Mouse (Mus musculus) neural tube, embryonic 11.5 days (tissue): ENCODE data around the gene Grk5. TPM values are rescaled to one million over a fixed set of nuclear protein-coding genes. Genes with fewer than 3 reads are reported as not detected.

Experiments
- ATAC-seq: fragments of 200-750 bp; cut with Nextera tagmentation; 2 replicates; pipeline ENCODE4 v1.8.0; 2017; ENCODE audit warnings: moderate number of reproducible peaks, mild to moderate bottlenecking, moderate TSS enrichment, moderate library complexity; ENCODE audit not compliant: insufficient read depth, low FRiP score, low TSS enrichment
- DNase-seq: peaks from one replicate; pipeline ENCODE4 v3.0.0-alpha.2; 2015; ENCODE audit warnings: low spot score
- H3K27ac ChIP-seq: fragments of 300-500 bp; sonication (generic); 2 replicates; pipeline ENCODE4 v1.5.1; 2014; ENCODE audit warnings: low read depth, mild to moderate bottlenecking, low read length
- H3K27me3 ChIP-seq: fragments of 300-500 bp; sonication (generic); 2 replicates; pipeline ENCODE4 v1.6.1; 2014; ENCODE audit warnings: mild to moderate bottlenecking, low read length, mixed read lengths; ENCODE audit not compliant: control insufficient read depth, insufficient read depth
- H3K36me3 ChIP-seq: fragments of 300-500 bp; sonication (generic); 2 replicates; pipeline ENCODE4 v1.6.1; 2014; ENCODE audit warnings: mild to moderate bottlenecking, low read length, moderate library complexity, mixed read lengths; ENCODE audit not compliant: control insufficient read depth, insufficient read depth
- H3K4me1 ChIP-seq: fragments of 300-500 bp; sonication (generic); 2 replicates; pipeline ENCODE4 v1.6.1; 2014; ENCODE audit warnings: low read length, mixed read lengths; ENCODE audit not compliant: control insufficient read depth, insufficient read depth
- H3K4me2 ChIP-seq: fragments of 300-500 bp; sonication (generic); 2 replicates; pipeline ENCODE4 v1.6.1; 2014; ENCODE audit warnings: low read depth, mild to moderate bottlenecking, moderate library complexity
- H3K4me3 ChIP-seq: fragments of 300-500 bp; sonication (generic); 2 replicates; pipeline ENCODE4 v1.5.1; 2014; ENCODE audit warnings: low read depth, low read length
- H3K9ac ChIP-seq: fragments of 300-500 bp; sonication (generic); 2 replicates; pipeline ENCODE4 v1.6.1; 2014; ENCODE audit warnings: mild to moderate bottlenecking, low read length
- H3K9me3 ChIP-seq: fragments of 300-500 bp; sonication (generic); 2 replicates; pipeline ENCODE4 v1.6.1; 2016; ENCODE audit warnings: low read length; ENCODE audit not compliant: control insufficient read depth
- WGBS: fragments of 180-500 bp; shearing (Covaris S2); extraction: QIAGEN DNeasy Blood & Tissue Kit; methylation state at CpG from one replicate; pipeline ENCODE4 v1.1.7; 2014; 5-methylcytosine and 5-hydroxymethylcytosine counted together
- polyA plus RNA-seq: library from polyadenylated mRNA; unstranded; fragments of >200 nt; fragmentation: Nextera tagmentation; extraction: Ambion mirVana; gene quantifications from 2 replicates; pipeline ENCODE4 v1.2.1, GENCODE M21; 2014

Grk5 gene
- polyA plus RNA-seq, 1 experiment from 2014 or later, result 3.4 TPM

GRCm38 (mm10) chr19:60955712-60956111 lies 66.2 kb downstream of the Grk5 start:
- no peak for DNase-seq
- Histone ChIP-seq H3K9me3 (no peaks in the 10 kb centered on the region), H3K36me3 (no peaks in the 10 kb centered on the region), H3K27me3 (no peaks in the 10 kb centered on the region), H3K9ac (no peak overlapping the region), H3K4me1 (no peaks in the 10 kb centered on the region), H3K4me2 (no peak overlapping the region), H3K4me3 (no peak overlapping the region), H3K27ac (no peak overlapping the region)
- ATAC-seq, result no peak
- 79% methylated on average over 1 of the region's 1 CpGs for WGBS

GRCm38 (mm10) chr19:60956198-60956750 lies 66.7 kb downstream of the Grk5 start:
- no peaks in the 10 kb centered on the region for H3K27me3 ChIP-seq
- no peaks in the 10 kb centered on the region for H3K4me1 ChIP-seq
- DNase-seq (no peak), ATAC-seq (no peak)
- no peaks in the 10 kb centered on the region for H3K36me3 ChIP-seq
- H3K27ac ChIP-seq, result no peak overlapping the region
- H3K4me3 ChIP-seq, result no peak overlapping the region
- no peaks in the 10 kb centered on the region for H3K9me3 ChIP-seq
- H3K9ac ChIP-seq, result no peak overlapping the region
- no peak overlapping the region for H3K4me2 ChIP-seq

DNA sequence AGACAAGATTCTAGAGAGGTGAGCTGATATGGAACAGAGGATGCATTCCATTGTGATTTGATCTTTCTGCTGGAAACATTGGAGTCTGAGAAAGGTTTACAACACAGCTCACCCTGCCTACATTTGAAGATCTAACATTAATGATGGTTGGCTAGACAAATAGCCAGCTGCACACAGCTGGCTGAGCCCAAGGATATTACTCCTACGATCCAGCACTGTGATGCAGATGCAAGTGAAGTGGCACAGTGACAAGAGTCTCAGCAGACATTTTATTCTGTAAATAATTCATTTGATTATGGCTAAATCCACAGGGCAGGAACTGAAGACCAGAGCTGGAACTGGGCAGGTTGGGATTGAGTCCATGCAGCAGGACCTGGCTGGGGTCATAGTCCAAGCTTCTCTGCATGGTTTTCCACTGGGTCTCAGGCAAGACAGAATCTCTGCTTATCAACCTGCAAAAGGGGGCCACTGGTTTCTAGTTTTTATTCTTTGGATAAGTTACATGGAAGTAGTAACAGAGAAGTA lies 70.2 kb downstream of the Grk5 start:
- no peak overlapping the region for H3K27ac ChIP-seq
- H3K9ac ChIP-seq, result no peak overlapping the region
- H3K36me3 ChIP-seq, result no peaks in the 10 kb centered on the region
- H3K9me3 ChIP-seq, result no peaks in the 10 kb centered on the region
- H3K4me1 ChIP-seq, result no peaks in the 10 kb centered on the region
- no peaks in the 10 kb centered on the region for H3K27me3 ChIP-seq
- 76% methylated on average over 1 of the region's 1 CpGs for WGBS
- ATAC-seq (no peak), DNase-seq (no peak)
- H3K4me2 ChIP-seq, result no peak overlapping the region
- H3K4me3 ChIP-seq, result no peak overlapping the region

DNA sequence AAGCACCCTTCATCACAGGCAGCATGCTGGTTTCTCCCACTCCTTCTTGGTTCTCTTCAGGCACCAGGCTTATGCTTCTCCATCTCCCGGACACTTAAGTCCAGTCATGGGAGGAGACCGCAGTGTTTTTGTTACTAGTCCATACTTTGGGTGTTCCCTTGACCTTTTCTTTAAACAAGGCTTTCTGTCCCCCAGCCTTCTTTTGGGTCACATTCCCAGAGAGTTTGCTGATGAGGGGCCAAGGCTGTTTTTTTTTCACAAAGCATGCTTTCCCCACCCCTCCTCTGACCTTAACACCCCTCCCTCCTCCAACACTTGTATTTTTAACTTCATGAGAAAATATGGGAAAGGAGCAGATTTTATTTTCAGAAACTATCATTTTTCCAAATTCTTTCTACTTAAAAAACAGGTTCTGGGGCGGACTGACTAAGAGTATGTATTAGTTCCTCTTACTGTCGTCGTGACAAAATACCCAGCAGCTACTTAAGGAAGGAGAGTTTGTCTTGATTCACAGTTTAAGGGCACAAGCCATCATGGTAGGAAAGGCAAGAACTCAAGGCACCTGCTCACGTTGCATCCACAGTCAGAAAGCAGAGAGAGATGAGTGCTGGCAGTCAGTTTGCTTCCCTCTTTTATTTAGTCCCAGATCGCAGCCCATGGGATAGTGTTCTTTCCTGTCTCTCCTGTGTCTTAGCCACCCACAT lies 73.0 kb downstream of the Grk5 start:
- Histone ChIP-seq H3K4me2 (no peak overlapping the region), H3K36me3 (no peaks in the 10 kb centered on the region), H3K9ac (no peak overlapping the region), H3K4me3 (no peak overlapping the region), H3K4me1 (no peaks in the 10 kb centered on the region), H3K9me3 (no peaks in the 10 kb centered on the region), H3K27ac (no peak overlapping the region), H3K27me3 (no peaks in the 10 kb centered on the region)
- DNase-seq, result no peak
- ATAC-seq, result no peak
- 89% methylated on average over 7 of the region's 7 CpGs for WGBS

DNA sequence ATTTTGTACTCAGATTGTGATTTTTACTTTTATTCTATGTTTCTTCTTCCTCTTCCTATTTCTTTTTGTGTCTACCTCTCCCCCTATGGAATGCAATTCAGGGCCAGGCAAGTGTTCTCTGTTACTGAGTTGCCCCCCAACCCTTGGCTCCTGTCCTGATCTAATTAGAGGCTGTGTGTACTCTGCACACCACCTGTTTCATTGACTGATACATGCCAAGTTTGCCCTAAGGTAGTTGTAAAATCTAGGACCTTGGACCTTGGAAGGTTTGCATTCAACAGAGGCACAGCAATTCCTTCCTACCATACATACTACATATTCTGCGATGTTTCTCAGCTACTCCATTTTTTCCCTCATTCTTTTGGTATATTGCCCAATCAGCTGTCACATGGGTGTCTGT lies 78.4 kb downstream of the Grk5 start:
- WGBS, result 85% methylated on average over 1 of the region's 1 CpGs
- H3K27ac ChIP-seq, result no peak overlapping the region
- no peaks in the 10 kb centered on the region for H3K36me3 ChIP-seq
- DNase-seq (no peak), ATAC-seq (no peak)
- no peak overlapping the region for H3K4me2 ChIP-seq
- no peaks in the 10 kb centered on the region for H3K4me1 ChIP-seq
- H3K27me3 ChIP-seq, result no peaks in the 10 kb centered on the region
- no peak overlapping the region for H3K9ac ChIP-seq
- H3K9me3 ChIP-seq, result no peaks in the 10 kb centered on the region
- no peak overlapping the region for H3K4me3 ChIP-seq

- Histone ChIP-seq H3K9me3 (no peaks in the 10 kb centered on the region), H3K27me3 (no peaks in the 10 kb centered on the region), H3K4me1 (no peaks in the 10 kb centered on the region), H3K4me2 (no peak overlapping the region), H3K4me3 (no peak overlapping the region), H3K27ac (no peak overlapping the region), H3K9ac (no peak overlapping the region), H3K36me3 (no peaks in the 10 kb centered on the region)
- whole genome bisulfite sequencing, result 79% methylated on average over 3 of the region's 3 CpGs
- ATAC-seq (no peak), DNase-seq (no peak)
These were observed 80.9 kb downstream of the Grk5 start for GRCm38 (mm10) chr19:60970406-60970805.

DNA sequence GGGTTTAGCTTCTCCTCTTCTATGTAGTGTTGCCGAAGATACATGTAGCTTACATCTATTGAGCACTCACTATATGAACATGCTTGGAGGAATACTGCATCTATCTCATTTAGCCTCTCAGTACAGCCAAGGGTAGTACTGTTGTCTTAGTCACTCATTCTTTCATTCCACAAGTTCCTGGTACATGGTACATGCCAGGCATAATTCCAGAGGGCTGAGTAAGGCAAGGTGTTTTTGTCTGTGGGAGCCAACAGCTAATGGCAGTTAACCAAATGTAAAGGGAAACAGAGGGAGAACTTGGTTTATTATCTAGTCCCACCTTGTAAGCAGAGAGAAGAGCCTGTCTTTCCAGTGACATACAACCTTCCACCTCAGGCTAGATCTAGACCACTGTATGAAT lies 82.0 kb downstream of the Grk5 start:
- Histone ChIP-seq H3K4me3 (no peak overlapping the region), H3K9ac (no peak overlapping the region), H3K36me3 (no peaks in the 10 kb centered on the region), H3K9me3 (no peaks in the 10 kb centered on the region), H3K4me1 (no peaks in the 10 kb centered on the region), H3K4me2 (no peak overlapping the region), H3K27ac (no peak overlapping the region), H3K27me3 (no peaks in the 10 kb centered on the region)
- ATAC-seq, result no peak
- 89% methylated on average over 1 of the region's 1 CpGs for WGBS
- DNase-seq, result no peak

- Histone ChIP-seq H3K9ac (no peak overlapping the region), H3K4me1 (no peaks in the 10 kb centered on the region), H3K4me3 (no peak overlapping the region), H3K4me2 (no peak overlapping the region), H3K27me3 (no peaks in the 10 kb centered on the region), H3K9me3 (no peaks in the 10 kb centered on the region), H3K27ac (no peak overlapping the region), H3K36me3 (no peaks in the 10 kb centered on the region)
- WGBS, result 74% methylated on average over 1 of the region's 1 CpGs
- ATAC-seq (no peak), DNase-seq (no peak)
These were observed 82.9 kb downstream of the Grk5 start for GRCm38 (mm10) chr19:60972281-60973015.

- H3K4me3 ChIP-seq, result no peak overlapping the region
- no peaks in the 10 kb centered on the region for H3K36me3 ChIP-seq
- ATAC-seq (no peak), DNase-seq (no peak)
- no peak overlapping the region for H3K9ac ChIP-seq
- no peaks in the 10 kb centered on the region for H3K27me3 ChIP-seq
- 84% methylated on average over 2 of the region's 2 CpGs for WGBS
- H3K27ac ChIP-seq, result no peak overlapping the region
- no peak overlapping the region for H3K4me2 ChIP-seq
- H3K9me3 ChIP-seq, result no peaks in the 10 kb centered on the region
- H3K4me1 ChIP-seq, result no peaks in the 10 kb centered on the region
These were observed 84.0 kb downstream of the Grk5 start for GRCm38 (mm10) chr19:60973508-60973907.
